Mouse (Mus musculus) subcutaneous adipose tissue, adult 2 months (tissue): Measurements from ENCODE around the gene Laptm5. TPM values are rescaled to one million over a fixed set of nuclear protein-coding genes. Genes with fewer than 3 reads are reported as not detected.

ENCODE experiments used
- polyA plus RNA-seq: library from polyadenylated mRNA; depleted of rRNA; stranded (reverse); fragments of >200 nt; gene quantifications from 2 replicates; pipeline ENCODE4 v1.2.3, GENCODE M21; 2012; ENCODE audit warnings: low replicate concordance; rRNA removed

Laptm5 gene
- polyA plus RNA-seq: 118 and 212 TPM in 2 replicates

GRCm38 (mm10) chr4:130913077-130913476 is at the start of gene Laptm5:
Gene Laptm5, plus strand, starts transcription at chr4:130913125.

GRCm38 (mm10) chr4:130944112-130944511 is 31.2 kb downstream of the Laptm5 start, which contains the start of gene Matn1:
Gene Matn1, plus strand, starts transcription at chr4:130944385.

Other genes with a start within 250 kb of the Laptm5 start
- 43.7 and 85.1 TPM in 2 replicates for gene Pum1, start 249.8 kb upstream of the Laptm5 start, polyA plus RNA-seq
- 48.1 and 73.0 TPM in 2 replicates for gene Sdc3, start 120.6 kb upstream of the Laptm5 start, polyA plus RNA-seq
- not detected in 2 replicates for gene Matn1, start 31.3 kb downstream of the Laptm5 start, polyA plus RNA-seq